Mouse (Mus musculus) CH12.LX (cell line): Measurements from ENCODE around the gene Mn1. TPM values are rescaled to one million over a fixed set of nuclear protein-coding genes. Genes with fewer than 3 reads are reported as not detected.

Experiments used
- DNase-seq: peaks from one replicate; pipeline ENCODE4 v3.0.0-alpha.2; 2013; ENCODE audit errors: extremely low read depth
- H3K27ac ChIP-seq: 2 replicates; pipeline ENCODE4 v1.5.1; 2012; ENCODE audit warnings: low read depth, mild to moderate bottlenecking, control low read depth, moderate library complexity; ENCODE audit not compliant: insufficient read depth
- H3K27me3 ChIP-seq: replicated peaks from 2 replicates; pipeline ENCODE3; 2012; ENCODE audit warnings: inconsistent platforms
- H3K36me3 ChIP-seq, 2 experiments: replicated peaks in 1 of 2; 2 replicates each; pipeline versions ENCODE3 to v1.6.1; 2012; ENCODE audit warnings: inconsistent platforms in 1 of 2, low read length in 1 of 2, mild to moderate bottlenecking in 1 of 2, mixed read lengths in 1 of 2, moderate library complexity in 1 of 2; ENCODE audit not compliant: control insufficient read depth in 1 of 2, insufficient read depth in 1 of 2
- H3K4me1 ChIP-seq, 2 experiments: 2 replicates each; pipeline ENCODE4 v1.6.1; 2012; ENCODE audit warnings: inconsistent platforms in 1 of 2, moderate library complexity in 1 of 2; ENCODE audit not compliant: insufficient read depth in 2 of 2, control insufficient read depth in 1 of 2
- H3K4me2 ChIP-seq: 2 replicates; pipeline ENCODE4 v1.6.1; 2012; ENCODE audit warnings: low read depth, mild to moderate bottlenecking, control low read depth; ENCODE audit not compliant: poor library complexity, insufficient read depth, severe bottlenecking
- H3K4me3 ChIP-seq, 3 experiments: fragments of 150-350 bp in 1 of 3; sonication (generic) in 1 of 3; replicated peaks in 1 of 3; 2 replicates each; pipeline versions ENCODE3 to v1.5.1; 2011 to 2012; ENCODE audit warnings: low read depth in 2 of 3, low read length in 2 of 3, mild to moderate bottlenecking in 2 of 3, moderate library complexity in 2 of 3, control low read depth in 1 of 3, improper control_type of control experiment in 1 of 3, inconsistent platforms in 1 of 3, mixed read lengths in 1 of 3; ENCODE audit not compliant: poor library complexity in 1 of 3
- H3K79me2 ChIP-seq: replicated peaks from 2 replicates; pipeline ENCODE4 v1.6.1; 2012; ENCODE audit warnings: mild to moderate bottlenecking, moderate library complexity; ENCODE audit not compliant: control insufficient read depth, poor library complexity, insufficient read depth, severe bottlenecking; ENCODE audit errors: extremely low read depth
- H3K9ac ChIP-seq: 2 replicates; pipeline ENCODE4 v1.6.1; 2012; ENCODE audit warnings: low read depth, mild to moderate bottlenecking, control low read depth, moderate library complexity; ENCODE audit not compliant: insufficient read depth
- H3K9me3 ChIP-seq: replicated peaks from 2 replicates; pipeline ENCODE3; 2012; ENCODE audit warnings: low read length, inconsistent platforms, mixed read lengths
- CHD2 ChIP-seq: IDR thresholded peaks from 2 replicates; pipeline ENCODE4 v1.6.1; 2011; ENCODE audit warnings: low read length, improper control_type of control experiment
- CTCF ChIP-seq, 2 experiments: IDR thresholded peaks in 1 of 2; conservative IDR thresholded peaks in 1 of 2; 2 replicates each; pipeline ENCODE4 v1.5.1; 2011 to 2012; ENCODE audit warnings: low read depth in 2 of 2, low read length in 2 of 2, improper control_type of control experiment in 1 of 2, inconsistent platforms in 1 of 2, mild to moderate bottlenecking in 1 of 2, moderate library complexity in 1 of 2
- MAFK ChIP-seq: IDR thresholded peaks from 2 replicates; pipeline ENCODE4 v1.6.1; 2011; ENCODE audit warnings: low read length, improper control_type of control experiment; ENCODE audit not compliant: insufficient replicate concordance
- MAX ChIP-seq: IDR thresholded peaks from 2 replicates; pipeline ENCODE4 v1.6.1; 2011; ENCODE audit warnings: low read length, improper control_type of control experiment
- MAZ ChIP-seq: IDR thresholded peaks from 2 replicates; pipeline ENCODE4 v1.6.1; 2012; ENCODE audit warnings: low read depth, mild to moderate bottlenecking, inconsistent platforms, low read length, improper control_type of control experiment, moderate library complexity
- NELFE ChIP-seq: IDR thresholded peaks from 2 replicates; pipeline ENCODE4 v1.6.1; 2011; ENCODE audit warnings: low read depth, low read length, improper control_type of control experiment
- PAX5 ChIP-seq: IDR thresholded peaks from 2 replicates; pipeline ENCODE4 v1.6.1; 2012; ENCODE audit warnings: low read length, inconsistent platforms, mixed read lengths
- POLR2AphosphoS2 ChIP-seq: IDR thresholded peaks from 2 replicates; pipeline ENCODE4 v1.6.1; 2011; ENCODE audit warnings: low read depth, low read length, improper control_type of control experiment
- SMC3 ChIP-seq: IDR thresholded peaks from 2 replicates; pipeline ENCODE4 v1.6.1; 2011; ENCODE audit warnings: low read depth, low read length, improper control_type of control experiment
- TCF12 ChIP-seq: IDR thresholded peaks from 2 replicates; pipeline ENCODE4 v1.6.1; 2014; ENCODE audit warnings: low read depth, mild to moderate bottlenecking, inconsistent platforms, low read length, improper control_type of control experiment
- USF1 ChIP-seq: IDR thresholded peaks from 2 replicates; pipeline ENCODE4 v1.6.1; 2014; ENCODE audit warnings: low read depth, mild to moderate bottlenecking, inconsistent platforms, low read length, improper control_type of control experiment
- USF2 ChIP-seq: conservative IDR thresholded peaks from 2 replicates; pipeline ENCODE4 v1.6.1; 2011; ENCODE audit warnings: low read depth, low read length, improper control_type of control experiment
- ZKSCAN1 ChIP-seq: IDR thresholded peaks from 2 replicates; pipeline ENCODE4 v1.6.1; 2012; ENCODE audit warnings: low read depth, inconsistent platforms, low read length, improper control_type of control experiment, borderline replicate concordance
- ZNF384 ChIP-seq: IDR thresholded peaks from 2 replicates; pipeline ENCODE4 v1.6.1; 2012; ENCODE audit warnings: low read depth, low read length, improper control_type of control experiment, inconsistent platforms
- dilution Hi-C: fragments of 300-500 bp; cut with MboI; formaldehyde crosslinking; loops from 2 replicates; pipeline ENCODE4 v1.14.3; 2020; ENCODE audit warnings: low sequenced_read_pairs; ENCODE audit not compliant: extremely low pct_unique_long_range_greater_than_20kb, extremely low pct_ligation_motif_present
- in situ Hi-C: fragments of 300-500 bp; cut with MboI; formaldehyde crosslinking; loops from 3 replicates; pipeline ENCODE4 v1.14.3; 2019; ENCODE audit warnings: low sequenced_read_pairs, low pct_ligation_motif_present, low pct_unique_long_range_greater_than_20kb, mixed read lengths
- polyA plus RNA-seq: library from polyadenylated mRNA; unstranded; fragments of >175 nt; gene quantifications from 2 replicates; pipeline ENCODE4 v1.2.1, GENCODE M21; 2012; ENCODE audit warnings: low read depth; ENCODE audit not compliant: insufficient read length
- total RNA-seq, 2 experiments: library from RNA; depleted of rRNA; stranded (reverse); fragments of 300-350 nt in 1 of 2; fragments of >200 nt in 1 of 2; gene quantifications; 2 replicates each; pipeline ENCODE4 v1.2.3; 2012 to 2014

Mn1 gene
- total and polyA plus RNA-seq, 3 experiments: not detected

DNA sequence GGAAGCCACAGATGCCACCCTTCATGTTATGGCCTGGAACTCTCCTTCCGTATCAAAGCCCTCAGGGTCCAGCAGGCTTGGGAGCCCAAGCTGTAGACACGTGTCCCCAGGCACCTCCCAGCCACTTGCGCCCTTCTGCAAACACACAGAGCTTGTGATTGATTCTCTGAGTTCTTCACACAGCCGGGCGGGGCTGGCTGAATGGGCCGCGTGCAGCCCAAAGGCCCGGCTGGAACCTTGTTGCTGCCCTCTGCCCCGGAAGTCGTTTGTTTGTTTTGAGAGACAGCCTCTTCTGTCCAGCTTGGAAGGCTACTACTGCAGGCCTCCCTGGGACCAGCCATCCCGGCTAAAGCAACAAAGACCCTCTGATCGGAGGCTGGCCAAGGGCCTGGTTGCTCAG is 89.2 kb downstream of the Mn1 start:
- Histone ChIP-seq H3K9me3 (peaks cover 92% of the 10 kb centered on the region), H3K4me1 (no peaks in the 10 kb centered on the region), H3K36me3 (no peaks in the 10 kb centered on the region), H3K4me2 (no peak overlapping the region), H3K4me3 (no peak overlapping the region), H3K79me2 (no peaks in the 10 kb centered on the region), H3K9ac (no peak overlapping the region), H3K27me3 (no peaks in the 10 kb centered on the region), H3K27ac (no peak overlapping the region)
- no peak for DNase-seq
- in situ Hi-C loops (no loop called here), dilution Hi-C loops (no loop called here)
- TF ChIP-seq NELFE: no peak
- TF ChIP-seq MAZ: no peak
- no peak for TF ChIP-seq POLR2AphosphoS2
- TF ChIP-seq MAFK: no peak
- TF ChIP-seq PAX5: no peak
- no peak for TF ChIP-seq SMC3
- no peak for TF ChIP-seq TCF12
- TF ChIP-seq MAX: no peak
- TF ChIP-seq ZNF384: no peak
- TF ChIP-seq ZKSCAN1: no peak
- no peak for TF ChIP-seq USF2
- TF ChIP-seq CTCF (conservative IDR thresholded peaks at IDR 0.05 in 1 of 2, IDR thresholded peaks at IDR 0.05 in 1 of 2; ENCODE audit: low read depth in 2 of 2, low read length in 2 of 2): no peak
- TF ChIP-seq USF1: no peak
- TF ChIP-seq CHD2: no peak

Other genes starting within 250 kb of the Mn1 start
- gene Pitpnb, start 86.6 kb upstream of the Mn1 start, total RNA-seq (2012; rRNA removed): 14.9 and 17.8 TPM in 2 replicates
- 12.7 and 16.2 TPM in 2 replicates for gene Pitpnb, start 86.6 kb upstream of the Mn1 start, total RNA-seq (2014; rRNA removed)
- 85.7 and 95.6 TPM in 2 replicates for gene Pitpnb, start 86.6 kb upstream of the Mn1 start, polyA plus RNA-seq